Mouse (Mus musculus): ENCODE data around the gene Abcd3.
A peak's percentile ranks its signal among the peaks of the same experiment; 100 is the strongest.

- TF ChIP-seq EP300 (IDR thresholded peaks at IDR 0.05; ENCODE audit: low read depth): no peak
- peak; percentile 38; the same call in 1 of the 2 replicates for TF ChIP-seq CTCF (IDR thresholded peaks at IDR 0.05; ENCODE audit: low read depth)
These were observed 77.6 kb downstream of the Abcd3 start for GRCm38 (mm10) chr3:121737453-121737852.

All from liver, embryonic 14.5 days (tissue).